Mouse (Mus musculus): ENCODE data around the gene Fcrl6.
A peak's percentile ranks its signal among the peaks of the same experiment; 100 is the strongest.

The Fcrl6 gene

GRCm38 (mm10) chr1:172614654-172615053, 12.3 kb upstream of the Fcrl6 start:
- no peak for DNase-seq (ENCODE audit: low spot score in 2 of 2)

- DNase-seq (ENCODE audit: low spot score in 2 of 2) = no peak
These were observed 10.4 kb upstream of the Fcrl6 start for GRCm38 (mm10) chr1:172612745-172613144.

GRCm38 (mm10) chr1:172611304-172611703, 9.0 kb upstream of the Fcrl6 start:
- DNase-seq (ENCODE audit: low spot score in 2 of 2) = no peak

- no peak for DNase-seq (ENCODE audit: low spot score in 2 of 2)
These were observed 7.9 kb downstream of the Fcrl6 start for GRCm38 (mm10) chr1:172594495-172594894.

- DNase-seq (ENCODE audit: low spot score in 2 of 2) = no peak
These were observed 8.4 kb downstream of the Fcrl6 start for GRCm38 (mm10) chr1:172593956-172594355.

GRCm38 (mm10) chr1:172593321-172593720, 9.0 kb downstream of the Fcrl6 start:
- no peak for DNase-seq (ENCODE audit: low spot score in 2 of 2)

GRCm38 (mm10) chr1:172590385-172590784, 12.0 kb downstream of the Fcrl6 start, which contains the start of gene Slamf8:
Gene Slamf8 (minus strand): TSS chr1:172590568.
- DNase-seq (ENCODE audit: low spot score in 2 of 2) = peak; percentile 65

GRCm38 (mm10) chr1:172585612-172586567, 16.5 kb downstream of the Fcrl6 start:
- DNase-seq (ENCODE audit: low spot score in 2 of 2) = no peak

- no peak for DNase-seq (ENCODE audit: low spot score in 2 of 2)
These were observed 17.3 kb downstream of the Fcrl6 start for GRCm38 (mm10) chr1:172585026-172585425.

GRCm38 (mm10) chr1:172584271-172584670, 18.1 kb downstream of the Fcrl6 start:
- no peak for DNase-seq (ENCODE audit: low spot score in 2 of 2)

GRCm38 (mm10) chr1:172582436-172582835, 19.9 kb downstream of the Fcrl6 start:
- no peak for DNase-seq (ENCODE audit: low spot score in 2 of 2)

- no peak for DNase-seq (ENCODE audit: low spot score in 2 of 2)
These were observed 22.2 kb downstream of the Fcrl6 start for GRCm38 (mm10) chr1:172580116-172580515.

- no peak for DNase-seq (ENCODE audit: low spot score in 2 of 2)
These were observed 34.6 kb downstream of the Fcrl6 start for GRCm38 (mm10) chr1:172567758-172568157.

GRCm38 (mm10) chr1:172566131-172566530, 36.2 kb downstream of the Fcrl6 start:
- DNase-seq (ENCODE audit: low spot score in 2 of 2) = no peak

- DNase-seq (ENCODE audit: low spot score in 2 of 2) = no peak
These were observed 38.9 kb downstream of the Fcrl6 start for GRCm38 (mm10) chr1:172563465-172563828.

- peak; percentile 70 to 76 for DNase-seq (ENCODE audit: low spot score in 2 of 2)
These were observed 39.5 kb downstream of the Fcrl6 start for GRCm38 (mm10) chr1:172562641-172563464.

- DNase-seq (ENCODE audit: low spot score in 2 of 2) = no peak
These were observed 46.7 kb downstream of the Fcrl6 start, which contains the start of gene Vsig8 for GRCm38 (mm10) chr1:172555638-172556037. Gene Vsig8 (plus strand): TSS chr1:172555938.

GRCm38 (mm10) chr1:172552623-172553022, 49.7 kb downstream of the Fcrl6 start:
- peak in 1 of 2 experiments; percentile 36 for DNase-seq (ENCODE audit: low spot score in 2 of 2)

- no peak for DNase-seq (ENCODE audit: low spot score in 2 of 2)
These were observed 51.3 kb downstream of the Fcrl6 start for GRCm38 (mm10) chr1:172551009-172551408.

GRCm38 (mm10) chr1:172550551-172550951, 51.8 kb downstream of the Fcrl6 start:
- DNase-seq (ENCODE audit: low spot score in 2 of 2) = peak; percentile 62 to 73

GRCm38 (mm10) chr1:172549717-172550116, 52.6 kb downstream of the Fcrl6 start:
- no peak for DNase-seq (ENCODE audit: low spot score in 2 of 2)

GRCm38 (mm10) chr1:172549314-172549713, 53.0 kb downstream of the Fcrl6 start:
- no peak for DNase-seq (ENCODE audit: low spot score in 2 of 2)
